Mouse (Mus musculus) lung, embryonic 14.5 days (tissue): ENCODE results near the gene Tes3-ps. TPM values are rescaled to one million over a fixed set of nuclear protein-coding genes. Genes with fewer than 3 reads are reported as not detected.
A peak's percentile ranks its signal among the peaks of the same experiment; 100 is the strongest.

Source experiments
- ATAC-seq: fragments of 200-750 bp; cut with Nextera tagmentation; 2 replicates; pipeline ENCODE4 v1.8.0; 2017; ENCODE audit warnings: mild to moderate bottlenecking, moderate TSS enrichment, moderate library complexity; ENCODE audit not compliant: insufficient read depth
- DNase-seq: peaks from one replicate; pipeline ENCODE4 v3.0.0-alpha.2; 2015
- H3K27ac ChIP-seq: fragments of 300-500 bp; sonication (generic); 2 replicates; pipeline ENCODE4 v1.5.1; 2014; ENCODE audit warnings: low read depth, mild to moderate bottlenecking, moderate library complexity
- H3K27me3 ChIP-seq: fragments of 300-500 bp; sonication (generic); 2 replicates; pipeline ENCODE4 v1.6.1; 2014; ENCODE audit warnings: low read length, control low read depth; ENCODE audit not compliant: insufficient read depth
- H3K36me3 ChIP-seq: fragments of 300-500 bp; sonication (generic); 2 replicates; pipeline ENCODE4 v1.6.1; 2014; ENCODE audit warnings: control low read depth; ENCODE audit not compliant: insufficient read depth
- H3K4me1 ChIP-seq: fragments of 300-500 bp; sonication (generic); 2 replicates; pipeline ENCODE4 v1.6.1; 2014; ENCODE audit warnings: antibody characterized with exemption, control low read depth; ENCODE audit not compliant: insufficient read depth
- H3K4me2 ChIP-seq: fragments of 300-500 bp; sonication (generic); 2 replicates; pipeline ENCODE4 v1.6.1; 2014; ENCODE audit warnings: mild to moderate bottlenecking
- H3K4me3 ChIP-seq: fragments of 300-500 bp; sonication (generic); 2 replicates; pipeline ENCODE4 v1.5.1; 2014; ENCODE audit warnings: low read depth, low read length
- H3K9ac ChIP-seq: fragments of 300-500 bp; sonication (generic); 2 replicates; pipeline ENCODE4 v1.6.1; 2014
- H3K9me3 ChIP-seq: fragments of 300-500 bp; sonication (generic); 2 replicates; pipeline ENCODE4 v1.6.1; 2016; ENCODE audit warnings: low read depth, low read length, control low read depth
- CTCF ChIP-seq: IDR thresholded peaks from 2 replicates; pipeline ENCODE4 v1.5.1; 2016; ENCODE audit warnings: antibody characterized with exemption, low read depth
- WGBS: fragments of 180-500 bp; shearing (Covaris S2); extraction: QIAGEN DNeasy Blood & Tissue Kit; methylation state at CpG from one replicate; pipeline ENCODE4 v1.1.7; 2014; 5-methylcytosine and 5-hydroxymethylcytosine counted together
- polyA plus RNA-seq: library from polyadenylated mRNA; unstranded; fragments of >200 nt; fragmentation: Nextera tagmentation; extraction: Ambion mirVana; gene quantifications from 2 replicates; pipeline ENCODE4 v1.2.1, GENCODE M21; 2014

Tes3-ps gene
- 1.3 and 1.4 TPM in 2 replicates for polyA plus RNA-seq

- no peak within 1 kb of the TSS for H3K27ac ChIP-seq
- no peaks in the 10 kb centered on the region for H3K36me3 ChIP-seq
- no peak within 1 kb of the TSS for H3K9ac ChIP-seq
- no peaks in the 10 kb centered on the region for H3K27me3 ChIP-seq
- 46% methylated on average over 6 of the region's 6 CpGs for WGBS
- H3K4me1 ChIP-seq, result no peaks in the 10 kb centered on the region
- ATAC-seq (no peak), DNase-seq (no peak)
- H3K4me2 ChIP-seq, result no peak within 1 kb of the TSS
- H3K9me3 ChIP-seq, result no peaks in the 10 kb centered on the region
- TF ChIP-seq CTCF, result no peak
- H3K4me3 ChIP-seq, result no peak within 1 kb of the TSS
Observed at GRCm38 (mm10) chr13:49492376-49493368, at the start of gene Tes3-ps. Gene Tes3-ps, plus strand, starts transcription at chr13:49493318.

DNA sequence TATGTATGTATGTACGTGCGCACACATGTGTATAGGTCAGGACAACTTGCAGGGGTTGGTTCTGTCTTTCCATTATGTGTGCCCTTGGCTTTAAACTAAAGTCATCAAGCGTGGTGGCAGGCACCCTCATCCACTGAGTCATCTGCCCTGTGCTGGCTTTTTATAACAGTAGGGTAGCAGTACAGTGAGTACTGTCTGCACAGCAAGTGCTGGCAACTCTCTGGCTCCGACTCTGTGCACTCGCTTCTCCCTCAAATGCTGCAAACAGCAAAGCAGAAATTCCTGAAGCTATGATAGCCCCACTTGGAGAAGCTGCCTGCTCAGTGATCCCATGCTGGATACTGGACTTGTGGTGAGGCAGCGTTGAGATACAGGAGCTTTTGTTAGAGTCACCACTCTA, 48.7 kb upstream of the Tes3-ps start:
- ATAC-seq, result no peak
- no peak overlapping the region for H3K9ac ChIP-seq

GRCm38 (mm10) chr13:49449318-49449749, 43.8 kb upstream of the Tes3-ps start:
- peak; percentile 94 for DNase-seq
- H3K4me1 ChIP-seq, result no peaks in the 10 kb centered on the region
- no peak overlapping the region for H3K9ac ChIP-seq
- 30% methylated on average over 5 of the region's 5 CpGs for WGBS
- peaks cover 52% of the 10 kb centered on the region for H3K36me3 ChIP-seq
- no peaks in the 10 kb centered on the region for H3K27me3 ChIP-seq
- H3K4me3 ChIP-seq, result no peak overlapping the region
- no peaks in the 10 kb centered on the region for H3K9me3 ChIP-seq
- no peak overlapping the region for H3K27ac ChIP-seq
- no peak overlapping the region for H3K4me2 ChIP-seq
- peak; percentile 99 for TF ChIP-seq CTCF
- ATAC-seq, result peak; percentile 89

More for the DNA sequence above, 48.7 kb upstream of the Tes3-ps start:
- H3K4me2 ChIP-seq, result no peak overlapping the region
- H3K9me3 ChIP-seq, result no peaks in the 10 kb centered on the region
- WGBS, result 94% methylated on average over 6 of the region's 6 CpGs
- no peaks in the 10 kb centered on the region for H3K4me1 ChIP-seq
- DNase-seq, result no peak
- TF ChIP-seq CTCF, result no peak
- no peak overlapping the region for H3K27ac ChIP-seq
- H3K36me3 ChIP-seq, result peaks cover 41% of the 10 kb centered on the region
- H3K4me3 ChIP-seq, result no peak overlapping the region
- no peaks in the 10 kb centered on the region for H3K27me3 ChIP-seq

DNA sequence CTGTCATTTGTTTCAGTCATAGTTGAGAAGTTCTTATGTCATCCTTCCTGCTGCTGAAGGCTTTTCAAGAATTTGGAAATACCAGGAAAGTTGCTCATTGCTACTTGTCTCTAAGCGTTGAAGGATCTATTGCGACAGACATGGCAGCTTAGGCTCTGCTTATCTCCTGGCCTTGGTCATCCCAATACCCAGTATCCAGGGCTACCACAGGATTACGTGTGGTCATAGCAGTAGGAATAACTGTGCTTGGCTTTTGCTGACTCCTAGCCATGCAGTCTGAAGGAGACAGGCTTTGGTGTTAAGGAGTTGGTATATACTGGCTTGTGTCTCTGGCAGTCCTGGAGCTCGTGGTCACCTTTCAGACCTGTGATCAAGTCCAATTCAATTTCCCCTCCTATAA, 32.8 kb upstream of the Tes3-ps start:
- H3K27me3 ChIP-seq, result no peaks in the 10 kb centered on the region
- peak overlapping the region; percentile 65; the same call in 1 of the 2 replicates for H3K27ac ChIP-seq
- H3K9me3 ChIP-seq, result no peaks in the 10 kb centered on the region
- no peak for TF ChIP-seq CTCF
- DNase-seq, result no peak
- no peak overlapping the region for H3K4me3 ChIP-seq
- H3K9ac ChIP-seq, result no peak overlapping the region
- no peak overlapping the region for H3K4me2 ChIP-seq
- peaks cover 71% of the 10 kb centered on the region for H3K36me3 ChIP-seq
- H3K4me1 ChIP-seq, result no peaks in the 10 kb centered on the region
- WGBS, result 84% methylated on average over 4 of the region's 4 CpGs
- ATAC-seq, result no peak

- no peak overlapping the region for H3K4me2 ChIP-seq
- H3K27me3 ChIP-seq, result no peaks in the 10 kb centered on the region
- no peak for DNase-seq
- no peak overlapping the region for H3K4me3 ChIP-seq
- H3K9me3 ChIP-seq, result no peaks in the 10 kb centered on the region
- peaks cover 73% of the 10 kb centered on the region for H3K36me3 ChIP-seq
- no peak for TF ChIP-seq CTCF
- no peak for ATAC-seq
- no peak overlapping the region for H3K9ac ChIP-seq
- no peaks in the 10 kb centered on the region for H3K4me1 ChIP-seq
- H3K27ac ChIP-seq, result peak overlapping the region; percentile 65; the same call in 1 of the 2 replicates
- WGBS, result 59% methylated on average over 5 of the region's 5 CpGs
Observed at GRCm38 (mm10) chr13:49460692-49461414, 32.3 kb upstream of the Tes3-ps start.

DNA sequence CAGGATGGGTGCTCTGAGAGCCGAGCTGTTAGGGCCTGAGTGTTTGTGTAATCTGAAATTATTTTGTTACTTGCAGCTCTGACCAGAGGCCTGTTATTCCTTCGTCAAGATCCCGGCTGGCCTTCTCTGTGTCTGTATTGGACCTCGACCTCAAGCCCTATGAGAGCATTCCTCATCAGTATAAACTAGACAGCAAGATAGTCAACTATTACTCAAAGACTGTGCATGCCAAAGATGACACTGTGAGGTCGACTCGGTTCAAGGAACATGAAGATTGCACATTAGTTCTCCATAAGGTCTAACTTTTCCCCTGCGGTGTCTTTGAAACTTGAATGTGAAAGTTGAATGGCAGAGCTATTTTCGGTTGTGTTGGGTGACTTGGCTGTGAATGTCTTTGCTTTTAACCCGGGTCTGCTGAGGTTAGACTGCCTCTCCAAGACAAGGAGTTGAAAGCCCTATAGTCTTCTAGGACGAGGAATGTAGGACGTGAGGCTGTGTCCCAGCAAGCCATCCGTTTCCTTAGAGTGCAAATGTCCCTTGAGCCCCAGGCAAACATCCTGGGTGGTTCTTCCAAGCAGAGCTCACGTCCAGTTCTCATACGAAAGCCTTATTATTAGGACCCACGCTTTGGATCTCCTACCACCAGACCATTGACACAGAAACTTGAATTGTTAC, 31.5 kb upstream of the Tes3-ps start:
- H3K36me3 ChIP-seq, result peaks cover 71% of the 10 kb centered on the region
- H3K4me3 ChIP-seq, result no peak overlapping the region
- no peak overlapping the region for H3K4me2 ChIP-seq
- H3K27me3 ChIP-seq, result no peaks in the 10 kb centered on the region
- WGBS, result 84% methylated on average over 15 of the region's 15 CpGs
- H3K4me1 ChIP-seq, result no peaks in the 10 kb centered on the region
- H3K9ac ChIP-seq, result no peak overlapping the region
- no peak for DNase-seq
- H3K27ac ChIP-seq, result no peak overlapping the region
- no peaks in the 10 kb centered on the region for H3K9me3 ChIP-seq
- ATAC-seq, result no peak
- TF ChIP-seq CTCF, result no peak
